Mouse (Mus musculus) erythroblast, embryonic 14.5 days (primary cell): ENCODE results near the gene Esyt1.

Experiments
- GATA1 ChIP-seq: IDR thresholded peaks from 2 replicates; pipeline ENCODE4 v1.6.1; 2012; ENCODE audit warnings: low read length, inconsistent platforms, mixed read lengths
- TAL1 ChIP-seq: IDR thresholded peaks from 3 replicates; pipeline ENCODE4 v1.6.1; 2012; ENCODE audit warnings: low read length, inconsistent platforms, mixed read lengths

DNA sequence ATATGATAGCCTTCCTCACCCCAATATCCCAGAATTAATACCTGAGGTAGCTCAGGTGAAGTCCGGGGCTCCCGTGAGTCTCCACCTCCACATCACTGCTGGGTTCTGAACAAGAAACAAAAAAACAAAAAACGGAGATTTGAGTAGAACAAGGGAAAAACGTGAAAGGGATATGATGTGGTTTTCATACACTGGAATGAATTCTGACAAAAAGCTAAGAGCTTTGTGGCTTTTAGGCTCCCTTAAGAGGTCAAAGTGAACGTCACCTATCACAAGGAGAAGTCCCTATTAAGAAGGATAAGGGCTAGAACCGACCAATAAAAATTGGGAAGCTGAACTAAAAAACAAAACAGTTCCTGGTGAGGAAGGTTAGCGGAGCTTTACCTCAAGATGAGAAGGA lies 21.1 kb upstream of the Esyt1 start:
- no peak for TF ChIP-seq GATA1
- TF ChIP-seq TAL1 = no peak
